Mouse (Mus musculus): ENCODE measurements around the gene Rab44.
"Not testable (repeated sequence)": the region's sequence is repeated elsewhere in the genome, so short reads cannot be mapped to it uniquely, and the experiment has no call there.

Gene Rab44

GRCm38 (mm10) chr17:29091348-29091944, 22.5 kb upstream of the Rab44 start:
- no peak for DNase-seq (ENCODE audit: low read depth)

- DNase-seq (ENCODE audit: low read depth): no peak
Observed at GRCm38 (mm10) chr17:29092497-29092896, 21.4 kb upstream of the Rab44 start.

- peak; percentile 88 for DNase-seq (ENCODE audit: low read depth)
Observed at GRCm38 (mm10) chr17:29093110-29093952, 20.6 kb upstream of the Rab44 start.

- no peak for DNase-seq (ENCODE audit: low read depth)
Observed at GRCm38 (mm10) chr17:29093961-29094309, 20.0 kb upstream of the Rab44 start.

- no peak for DNase-seq (ENCODE audit: low read depth)
Observed at GRCm38 (mm10) chr17:29094310-29095181, 19.4 kb upstream of the Rab44 start.

- DNase-seq (ENCODE audit: low read depth): peak; percentile 95
Observed at GRCm38 (mm10) chr17:29095201-29095733, 18.7 kb upstream of the Rab44 start.

- no peak for DNase-seq (ENCODE audit: low read depth)
Observed at GRCm38 (mm10) chr17:29096245-29096644, 17.7 kb upstream of the Rab44 start.

- no peak for DNase-seq (ENCODE audit: low read depth)
Observed at GRCm38 (mm10) chr17:29096851-29097561, 16.9 kb upstream of the Rab44 start.

GRCm38 (mm10) chr17:29098291-29098690, 15.7 kb upstream of the Rab44 start:
- no peak for DNase-seq (ENCODE audit: low read depth)

- no peak for DNase-seq (ENCODE audit: low read depth)
Observed at GRCm38 (mm10) chr17:29099076-29099475, 14.9 kb upstream of the Rab44 start.

- no peak for DNase-seq (ENCODE audit: low read depth)
Observed at GRCm38 (mm10) chr17:29100627-29101026, 13.3 kb upstream of the Rab44 start.

- DNase-seq (ENCODE audit: low read depth): not testable (repeated sequence)
Observed at GRCm38 (mm10) chr17:29110356-29110755, 3.6 kb upstream of the Rab44 start.

GRCm38 (mm10) chr17:29111332-29111731, 2.6 kb upstream of the Rab44 start:
- peak; percentile 77 for DNase-seq (ENCODE audit: low read depth)

GRCm38 (mm10) chr17:29116023-29116422, 2.1 kb downstream of the Rab44 start:
- DNase-seq (ENCODE audit: low read depth): no peak

- DNase-seq (ENCODE audit: low read depth): no peak
Observed at GRCm38 (mm10) chr17:29117006-29117648, 3.2 kb downstream of the Rab44 start.

GRCm38 (mm10) chr17:29118057-29118456, 4.1 kb downstream of the Rab44 start:
- DNase-seq (ENCODE audit: low read depth): no peak

- no peak for DNase-seq (ENCODE audit: low read depth)
Observed at GRCm38 (mm10) chr17:29120666-29121065, 6.7 kb downstream of the Rab44 start.

GRCm38 (mm10) chr17:29122817-29123216, 8.9 kb downstream of the Rab44 start:
- no peak for DNase-seq (ENCODE audit: low read depth)

- DNase-seq (ENCODE audit: low read depth): no peak
Observed at GRCm38 (mm10) chr17:29123578-29124174, 9.7 kb downstream of the Rab44 start.

GRCm38 (mm10) chr17:29126561-29126960, 12.6 kb downstream of the Rab44 start:
- no peak for DNase-seq (ENCODE audit: low read depth)

GRCm38 (mm10) chr17:29129341-29129740, 15.4 kb downstream of the Rab44 start:
- no peak for DNase-seq (ENCODE audit: low read depth)

All from c-Kit-positive CD71-negative TER-119-negative erythroid progenitor cells, embryonic 14.5 days (primary cell).